Mouse (Mus musculus) midbrain, embryonic 14.5 days (tissue): ENCODE results near the gene Smpd1. TPM values are rescaled to one million over a fixed set of nuclear protein-coding genes. Genes with fewer than 3 reads are reported as not detected.

Experiments used
- ATAC-seq: fragments of 200-750 bp; cut with Nextera tagmentation; 2 replicates; pipeline ENCODE4 v1.8.0; 2017; ENCODE audit warnings: moderate number of reproducible peaks, moderate library complexity; ENCODE audit not compliant: low FRiP score, low TSS enrichment
- DNase-seq: peaks from one replicate; pipeline ENCODE4 v3.0.0-alpha.2; 2015
- H3K27ac ChIP-seq: fragments of 300-500 bp; sonication (generic); replicated peaks from 2 replicates; pipeline ENCODE4 v1.5.1; 2014; ENCODE audit warnings: mild to moderate bottlenecking, low read depth, low read length, moderate library complexity
- H3K27me3 ChIP-seq: fragments of 300-500 bp; sonication (generic); 2 replicates; pipeline ENCODE4 v1.6.1; 2014; ENCODE audit warnings: low read length, control low read depth, mixed read lengths; ENCODE audit not compliant: control insufficient read depth, insufficient read depth
- H3K36me3 ChIP-seq: fragments of 300-500 bp; sonication (generic); 2 replicates; pipeline ENCODE4 v1.6.1; 2014; ENCODE audit warnings: low read length, control low read depth; ENCODE audit not compliant: control insufficient read depth, insufficient read depth
- H3K4me1 ChIP-seq: fragments of 300-500 bp; sonication (generic); 2 replicates; pipeline ENCODE4 v1.6.1; 2014; ENCODE audit warnings: mild to moderate bottlenecking, antibody characterized with exemption, low read length, control low read depth; ENCODE audit not compliant: control insufficient read depth, insufficient read depth
- H3K4me2 ChIP-seq: fragments of 300-500 bp; sonication (generic); 2 replicates; pipeline ENCODE4 v1.6.1; 2014; ENCODE audit warnings: mild to moderate bottlenecking, low read length, moderate library complexity
- H3K4me3 ChIP-seq: fragments of 300-500 bp; sonication (generic); replicated peaks from 2 replicates; pipeline ENCODE4 v1.5.1; 2014; ENCODE audit warnings: low read depth, low read length
- H3K9ac ChIP-seq: fragments of 300-500 bp; sonication (generic); replicated peaks from 2 replicates; pipeline ENCODE4 v1.6.1; 2014; ENCODE audit warnings: mild to moderate bottlenecking, low read length, moderate library complexity
- H3K9me3 ChIP-seq: fragments of 300-500 bp; sonication (generic); 2 replicates; pipeline ENCODE4 v1.6.1; 2016; ENCODE audit warnings: low read length, control low read depth, mixed read lengths; ENCODE audit not compliant: control insufficient read depth
- WGBS: fragments of 180-500 bp; shearing (Covaris S2); extraction: QIAGEN DNeasy Blood & Tissue Kit; methylation state at CpG from one replicate; pipeline ENCODE4 v1.1.7; 2014; 5-methylcytosine and 5-hydroxymethylcytosine counted together
- polyA plus RNA-seq: library from polyadenylated mRNA; unstranded; fragments of >200 nt; fragmentation: Nextera tagmentation; extraction: Ambion mirVana; gene quantifications from 2 replicates; pipeline ENCODE4 v1.2.1, GENCODE M21; 2014

The Smpd1 gene
- polyA plus RNA-seq, 1 experiment from 2014 or later = 90.6 TPM

GRCm38 (mm10) chr7:105568583-105568982 lies 14.4 kb downstream of the Smpd1 start:
- DNase-seq = peak; percentile 67
- H3K27ac ChIP-seq = peak overlapping the region; percentile 86
- WGBS = 5% methylated on average over 7 of the region's 7 CpGs
- no peaks in the 10 kb centered on the region for H3K9me3 ChIP-seq
- peak overlapping the region; percentile 0; the same call in 1 of the 2 replicates for H3K9ac ChIP-seq
- peak overlapping the region; percentile 55 for H3K4me2 ChIP-seq
- peak; percentile 64 for ATAC-seq
- H3K36me3 ChIP-seq = peaks cover 60% of the 10 kb centered on the region
- H3K4me1 ChIP-seq = peaks cover 38% of the 10 kb centered on the region
- peak overlapping the region; percentile 26 for H3K4me3 ChIP-seq
- H3K27me3 ChIP-seq = no peaks in the 10 kb centered on the region

GRCm38 (mm10) chr7:105568988-105569471 lies 14.9 kb downstream of the Smpd1 start:
- WGBS = under 1% methylated on average over 6 of the region's 6 CpGs

GRCm38 (mm10) chr7:105569512-105570496 lies 15.6 kb downstream of the Smpd1 start:
- H3K4me3 ChIP-seq = peak overlapping the region; percentile 26
- H3K4me1 ChIP-seq = peaks cover 38% of the 10 kb centered on the region
- peak overlapping the region; percentile 55 for H3K4me2 ChIP-seq
- H3K27me3 ChIP-seq = no peaks in the 10 kb centered on the region
- peaks cover 57% of the 10 kb centered on the region for H3K36me3 ChIP-seq
- ATAC-seq (peak; percentile 38), DNase-seq (peak; percentile 78)
- 5% methylated on average over 12 of the region's 12 CpGs for WGBS
- peak overlapping the region; percentile 86 for H3K27ac ChIP-seq
- no peaks in the 10 kb centered on the region for H3K9me3 ChIP-seq
- peak overlapping the region; percentile 0 for H3K9ac ChIP-seq

More at GRCm38 (mm10) chr7:105568988-105569471, 14.9 kb downstream of the Smpd1 start:
- H3K9me3 ChIP-seq = no peaks in the 10 kb centered on the region
- ATAC-seq (peak; percentile 83), DNase-seq (peak; percentile 90)
- peak overlapping the region; percentile 55 for H3K4me2 ChIP-seq
- peak overlapping the region; percentile 0 for H3K9ac ChIP-seq
- H3K4me3 ChIP-seq = peak overlapping the region; percentile 26
- no peaks in the 10 kb centered on the region for H3K27me3 ChIP-seq
- H3K27ac ChIP-seq = peak overlapping the region; percentile 86
- peaks cover 60% of the 10 kb centered on the region for H3K36me3 ChIP-seq
- H3K4me1 ChIP-seq = peaks cover 38% of the 10 kb centered on the region

- Histone ChIP-seq H3K4me3 (no peak overlapping the region), H3K4me1 (peaks cover 38% of the 10 kb centered on the region), H3K9ac (no peak overlapping the region), H3K9me3 (no peaks in the 10 kb centered on the region), H3K27me3 (no peaks in the 10 kb centered on the region), H3K27ac (peak overlapping the region; percentile 86), H3K36me3 (peaks cover 48% of the 10 kb centered on the region), H3K4me2 (peak overlapping the region; percentile 55)
- DNase-seq (no peak), ATAC-seq (no peak)
- WGBS = 84% methylated on average over 4 of the region's 4 CpGs
Measured at GRCm38 (mm10) chr7:105570756-105571155, 16.6 kb downstream of the Smpd1 start.

GRCm38 (mm10) chr7:105572949-105573348 lies 18.8 kb downstream of the Smpd1 start:
- no peak for DNase-seq
- Histone ChIP-seq H3K4me3 (no peak overlapping the region), H3K27me3 (no peaks in the 10 kb centered on the region), H3K4me1 (peaks cover 36% of the 10 kb centered on the region), H3K36me3 (peaks cover 26% of the 10 kb centered on the region), H3K4me2 (no peak overlapping the region), H3K27ac (no peak overlapping the region), H3K9ac (no peak overlapping the region), H3K9me3 (no peaks in the 10 kb centered on the region)
- ATAC-seq = no peak
- WGBS = 90% methylated on average over 8 of the region's 8 CpGs

- no peak overlapping the region for H3K4me3 ChIP-seq
Measured at GRCm38 (mm10) chr7:105574537-105574936, 20.4 kb downstream of the Smpd1 start.

GRCm38 (mm10) chr7:105576166-105576748 lies 22.1 kb downstream of the Smpd1 start:
- Histone ChIP-seq H3K27ac (no peak overlapping the region), H3K36me3 (peaks cover 26% of the 10 kb centered on the region), H3K9me3 (no peaks in the 10 kb centered on the region), H3K4me1 (peaks cover 21% of the 10 kb centered on the region), H3K9ac (no peak overlapping the region), H3K4me2 (no peak overlapping the region), H3K27me3 (no peaks in the 10 kb centered on the region), H3K4me3 (no peak overlapping the region)
- ATAC-seq = no peak
- DNase-seq = no peak
- 95% methylated on average over 3 of the region's 3 CpGs for WGBS

More at GRCm38 (mm10) chr7:105574537-105574936, 20.4 kb downstream of the Smpd1 start:
- ATAC-seq (no peak), DNase-seq (no peak)
- Histone ChIP-seq H3K4me1 (peaks cover 32% of the 10 kb centered on the region), H3K4me2 (no peak overlapping the region), H3K9ac (no peak overlapping the region), H3K27ac (no peak overlapping the region), H3K36me3 (peaks cover 26% of the 10 kb centered on the region), H3K9me3 (no peaks in the 10 kb centered on the region), H3K27me3 (no peaks in the 10 kb centered on the region)
- WGBS = 87% methylated on average over 4 of the region's 4 CpGs

- no peak overlapping the region for H3K4me3 ChIP-seq
- WGBS = 97% methylated on average over 6 of the region's 6 CpGs
- no peak for DNase-seq
- no peak overlapping the region for H3K9ac ChIP-seq
- peaks cover 21% of the 10 kb centered on the region for H3K4me1 ChIP-seq
- H3K9me3 ChIP-seq = no peaks in the 10 kb centered on the region
- no peak for ATAC-seq
- H3K36me3 ChIP-seq = peaks cover 21% of the 10 kb centered on the region
- no peak overlapping the region for H3K4me2 ChIP-seq
- no peak overlapping the region for H3K27ac ChIP-seq
- no peaks in the 10 kb centered on the region for H3K27me3 ChIP-seq
Measured at GRCm38 (mm10) chr7:105577377-105577871, 23.3 kb downstream of the Smpd1 start.
